Mouse (Mus musculus) liver, embryonic 14.5 days (tissue): ENCODE data around the gene Phyh.

Experiments used
- CTCF ChIP-seq: IDR thresholded peaks from 2 replicates; pipeline ENCODE4 v1.5.1; 2016; ENCODE audit warnings: antibody characterized with exemption, low read depth, control low read depth
- EP300 ChIP-seq: IDR thresholded peaks from 2 replicates; pipeline ENCODE4 v1.6.1; 2016; ENCODE audit warnings: antibody characterized with exemption, low read depth

DNA sequence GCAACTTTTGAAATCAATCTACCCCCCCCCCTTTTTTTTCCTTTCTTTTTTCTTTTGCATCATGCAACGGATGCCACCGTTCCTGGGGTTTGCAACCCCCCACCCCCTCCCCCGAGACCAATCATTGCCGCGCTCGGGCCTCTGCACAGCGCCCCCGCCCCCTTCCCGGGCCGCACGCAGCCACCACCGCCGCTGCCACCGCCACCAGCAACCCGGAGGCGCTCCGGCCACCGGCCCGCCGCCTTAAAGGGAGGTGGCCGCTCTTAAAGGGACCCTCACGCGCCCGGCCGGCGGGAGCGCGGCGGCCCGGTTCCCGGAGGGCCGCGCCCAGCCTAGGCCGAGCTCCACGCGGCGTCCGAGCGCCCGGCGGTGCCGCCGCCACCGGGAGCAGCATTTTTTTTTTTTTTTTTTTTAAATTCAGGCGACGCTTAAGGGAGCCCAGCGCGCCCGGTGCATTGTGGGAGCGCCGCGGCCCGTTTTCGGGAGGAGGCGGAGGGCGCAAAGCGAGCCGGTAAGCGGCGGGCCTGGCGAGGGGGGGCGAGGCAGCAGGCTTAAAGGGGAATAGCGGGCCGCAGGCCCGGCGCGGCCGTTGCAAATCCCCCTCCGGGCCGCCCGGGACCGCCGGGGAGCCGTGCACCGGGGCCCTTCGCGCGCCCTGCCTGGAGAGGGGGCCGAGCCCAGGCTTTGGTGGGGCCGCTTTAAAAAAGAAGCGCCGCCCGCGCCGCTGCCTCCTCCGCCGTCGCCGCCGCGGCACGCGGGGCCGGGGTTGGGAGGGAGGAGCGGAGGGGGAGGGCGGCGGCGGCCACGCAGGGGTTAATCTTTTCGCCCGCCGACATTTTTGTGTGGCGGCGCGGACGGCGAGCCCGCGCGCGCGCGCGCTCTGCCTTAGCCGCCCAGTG, 37.2 kb upstream of the Phyh start, which contains the start of gene Sephs1:
- TF ChIP-seq CTCF (no peak), EP300 (no peak)
